Mouse (Mus musculus) adrenal gland, adult 2 months (tissue): ENCODE results near the gene Sgtb. TPM values are rescaled to one million over a fixed set of nuclear protein-coding genes. Genes with fewer than 3 reads are reported as not detected.

Experiments
- DNase-seq: peaks from one replicate; pipeline ENCODE4 v3.0.0; 2021
- long read RNA-seq: library from polyadenylated mRNA; stranded (forward); transcript quantifications from one replicate; pipeline ENCODE4 v2.0.0, GENCODE M21; 2021
- polyA plus RNA-seq: library from polyadenylated mRNA; depleted of rRNA; stranded (reverse); fragments of >200 nt; gene quantifications from 2 replicates; pipeline ENCODE4 v1.2.3, GENCODE M21; 2012; rRNA removed
- total RNA-seq, 2 experiments: library from RNA; stranded (reverse); gene quantifications; 2 replicates each; pipeline ENCODE4 v1.2.3; 2021

The Sgtb gene
- 1 to 10 TPM; 8.7 to 9.2 TPM for total RNA-seq
- polyA plus RNA-seq = 0.83 and 1.0 TPM in 2 replicates
- long read RNA-seq, partial matches to known transcripts = 3 of 5 reads
- long read RNA-seq, other reads (novel, unspliced or antisense) = 0 of 5 reads

DNA sequence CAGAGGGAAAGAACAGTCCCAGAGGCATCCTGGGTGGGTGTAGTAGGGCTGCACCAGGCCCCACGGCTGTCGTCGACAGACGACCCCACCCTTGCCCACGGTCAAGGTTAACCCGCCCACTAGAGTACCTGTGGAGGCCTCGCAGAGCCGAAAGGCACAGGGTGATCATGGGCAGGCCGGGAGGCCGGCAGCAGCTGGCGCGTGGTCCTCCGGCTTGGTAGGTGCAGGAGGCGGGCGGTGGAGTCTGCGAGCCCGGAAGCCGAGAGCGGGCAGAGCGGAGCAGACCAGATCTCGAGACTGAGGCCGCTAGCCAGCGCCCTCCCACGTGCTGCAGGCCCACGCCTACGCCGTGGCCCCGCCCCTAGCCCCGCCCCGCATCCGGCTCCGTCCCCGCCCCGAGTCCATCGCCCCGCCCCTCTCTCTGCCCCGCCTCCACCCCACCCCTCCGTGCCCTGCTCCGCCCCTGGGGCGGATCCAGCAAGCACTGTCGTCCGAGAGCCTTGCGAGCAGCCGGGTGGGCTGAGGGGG lies at the start of gene Sgtb, which contains the start of gene Nln:
Gene Sgtb (plus strand): TSS at position 454 of the 528 bp plus-strand sequence.
Gene Nln (minus strand): TSS at position 327 of the 528 bp plus-strand sequence.
- peak; percentile 92 for DNase-seq

DNA sequence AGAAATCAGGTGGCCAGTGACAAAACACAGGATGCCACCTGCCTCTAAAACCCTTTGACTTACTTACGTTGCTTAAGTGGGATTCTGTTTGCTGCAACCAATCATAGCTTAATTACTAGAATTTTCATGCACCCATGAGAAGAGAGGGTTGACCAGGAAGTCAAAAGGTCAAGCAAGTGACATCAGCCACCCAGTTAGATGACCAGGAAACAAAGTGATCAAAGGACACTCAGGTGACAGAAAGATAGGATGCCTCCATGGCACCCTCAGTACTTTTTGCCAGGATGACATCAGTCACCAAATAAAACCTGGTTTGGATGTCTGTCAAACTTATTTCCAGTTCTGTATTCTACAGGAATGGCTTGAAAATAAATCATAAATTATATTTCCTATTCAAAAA lies 49.3 kb upstream of the Sgtb start:
- no peak for DNase-seq

DNA sequence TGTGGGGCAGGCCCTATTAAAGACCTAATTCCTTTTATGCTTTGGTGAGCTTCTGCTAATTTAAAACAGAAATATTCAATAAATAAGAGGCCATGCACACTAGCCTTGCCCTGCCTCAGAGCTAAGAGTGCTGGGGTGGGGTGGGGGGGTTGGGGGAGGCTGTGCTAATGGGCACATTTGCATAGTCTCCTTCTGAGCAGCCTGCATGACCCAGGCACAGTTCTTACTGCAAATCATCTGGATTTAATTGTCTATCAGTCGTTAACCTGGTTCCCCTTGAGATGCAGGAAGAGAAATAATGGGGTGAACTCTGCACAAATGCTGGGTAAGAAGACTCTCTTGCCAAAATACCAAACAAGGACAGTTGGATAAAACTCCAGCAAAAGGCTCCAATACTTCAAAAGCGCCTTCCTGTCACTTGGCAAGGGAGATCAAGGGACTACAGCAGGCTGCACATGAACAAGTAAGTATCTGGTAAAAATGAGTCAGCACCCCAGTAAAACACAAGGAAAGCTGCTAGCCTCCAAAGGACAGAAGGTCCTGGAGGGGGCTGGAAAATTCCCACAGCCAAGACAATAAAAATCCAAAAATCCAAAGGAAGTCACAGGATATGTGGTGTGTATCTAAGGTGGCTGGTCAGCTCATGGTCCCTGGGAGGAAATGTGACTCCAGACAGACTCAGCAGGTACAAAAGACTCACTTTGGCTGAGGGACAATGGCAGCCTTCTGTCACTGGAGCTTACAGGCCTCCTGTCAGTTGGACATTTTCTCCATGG lies 47.4 kb upstream of the Sgtb start:
- DNase-seq = peak; percentile 65

DNA sequence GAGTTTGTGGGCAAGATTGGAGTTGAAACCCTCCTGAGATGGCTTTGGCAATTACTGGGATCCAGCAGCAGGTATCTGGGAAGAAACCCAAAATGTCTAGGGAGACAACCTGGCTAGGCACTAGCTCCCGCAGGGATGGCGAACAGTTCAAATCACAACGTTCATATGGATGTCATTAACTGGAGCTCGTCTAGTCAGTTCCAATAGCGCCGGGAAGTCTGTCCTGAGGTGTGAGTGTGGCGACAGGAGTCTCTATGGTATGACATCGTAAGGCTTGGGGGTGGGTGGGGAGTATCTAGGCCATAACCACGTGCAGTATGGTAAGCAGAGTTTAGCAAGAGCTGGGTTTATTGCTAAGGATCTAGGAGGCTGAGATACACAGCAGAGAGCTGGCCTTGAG lies 46.5 kb upstream of the Sgtb start:
- DNase-seq = no peak

DNA sequence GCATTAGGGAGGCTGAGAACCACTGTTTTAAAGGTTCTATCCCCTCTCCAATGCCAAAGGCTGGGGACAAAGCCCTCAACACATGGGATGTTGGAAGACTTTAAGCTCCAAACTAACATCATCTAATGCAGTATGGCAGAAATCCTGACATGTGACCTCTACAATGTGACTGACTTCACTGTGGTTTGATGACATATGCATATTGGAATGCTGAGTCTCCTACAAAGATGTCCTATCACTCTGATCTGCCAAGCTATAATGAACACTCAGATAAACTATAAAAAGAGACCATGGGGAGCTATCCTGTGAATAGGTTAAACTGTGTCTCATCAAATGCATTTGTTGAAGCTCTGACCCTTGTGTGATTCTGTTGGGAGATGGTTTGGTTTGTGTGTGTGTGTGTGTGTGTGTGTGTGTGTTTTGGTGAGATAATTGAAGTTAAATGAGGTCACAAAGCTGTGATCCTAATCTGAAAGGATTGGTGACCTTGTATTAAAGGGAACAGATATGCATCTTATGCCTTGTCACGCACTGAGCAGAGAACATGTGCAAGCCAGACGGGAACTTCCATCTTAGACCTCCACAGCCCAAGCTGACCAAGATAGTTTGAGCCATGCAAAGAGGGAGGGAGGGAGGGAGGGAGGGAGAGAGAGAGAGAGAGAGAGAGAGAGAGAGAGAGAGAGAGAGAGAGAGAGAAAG lies 43.7 kb upstream of the Sgtb start:
- no peak for DNase-seq

DNA sequence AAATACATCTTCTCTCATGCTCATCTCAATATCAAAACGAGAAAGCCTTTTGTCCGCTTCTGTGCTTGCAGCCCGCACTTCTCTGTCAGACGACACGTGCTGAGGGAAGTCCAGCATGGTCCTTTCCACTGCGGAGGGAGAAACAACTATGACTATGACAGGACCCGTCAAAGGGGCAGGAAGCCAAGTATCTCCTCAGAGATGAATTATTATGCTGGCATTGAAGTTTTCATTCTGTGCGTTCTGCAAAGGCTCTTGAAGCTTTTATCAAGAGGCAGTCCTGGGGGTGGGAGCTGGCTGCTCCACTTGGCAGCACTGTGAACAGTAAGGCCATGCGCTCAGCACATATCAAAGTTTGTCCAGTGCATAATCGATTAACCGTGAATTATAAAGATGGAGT lies 40.3 kb upstream of the Sgtb start:
- peak; percentile 66 for DNase-seq

DNA sequence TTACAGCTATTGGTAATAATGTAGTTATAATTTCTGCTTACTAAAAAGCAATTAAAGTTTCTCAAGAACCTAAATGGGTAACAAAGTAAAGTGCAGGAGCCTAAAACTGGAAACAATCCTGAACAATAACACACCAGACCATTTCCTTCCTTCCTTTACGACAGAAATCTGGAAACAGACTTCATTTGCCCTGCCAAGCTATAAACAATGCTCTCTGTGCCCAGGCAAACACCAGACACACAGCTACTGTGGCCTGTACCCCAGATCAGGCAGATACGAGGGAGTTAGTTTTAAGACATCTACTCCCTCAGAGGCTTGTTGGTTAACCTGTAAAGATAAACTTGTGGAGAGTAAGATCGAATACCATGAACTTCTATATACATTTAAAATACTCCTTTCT lies 38.8 kb upstream of the Sgtb start:
- no peak for DNase-seq

DNA sequence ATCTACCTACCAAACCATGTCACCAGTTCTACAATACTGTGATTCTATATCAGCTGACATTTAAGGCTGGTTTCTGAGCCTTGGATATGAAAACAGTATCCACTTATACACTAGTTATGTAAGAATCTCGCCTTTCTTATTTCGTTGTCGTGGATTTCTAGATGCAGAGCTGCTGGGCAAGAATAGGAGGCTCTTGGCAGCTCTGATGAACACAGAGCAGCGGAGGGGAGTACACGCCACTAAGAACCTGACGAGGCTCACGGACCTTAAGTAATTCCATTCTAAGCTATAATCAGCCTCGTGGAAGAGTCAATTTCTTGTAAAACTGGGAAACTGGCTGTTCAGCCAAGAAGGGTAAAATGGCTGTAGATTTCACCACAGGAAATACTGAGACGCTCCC lies 37.2 kb upstream of the Sgtb start:
- no peak for DNase-seq

DNA sequence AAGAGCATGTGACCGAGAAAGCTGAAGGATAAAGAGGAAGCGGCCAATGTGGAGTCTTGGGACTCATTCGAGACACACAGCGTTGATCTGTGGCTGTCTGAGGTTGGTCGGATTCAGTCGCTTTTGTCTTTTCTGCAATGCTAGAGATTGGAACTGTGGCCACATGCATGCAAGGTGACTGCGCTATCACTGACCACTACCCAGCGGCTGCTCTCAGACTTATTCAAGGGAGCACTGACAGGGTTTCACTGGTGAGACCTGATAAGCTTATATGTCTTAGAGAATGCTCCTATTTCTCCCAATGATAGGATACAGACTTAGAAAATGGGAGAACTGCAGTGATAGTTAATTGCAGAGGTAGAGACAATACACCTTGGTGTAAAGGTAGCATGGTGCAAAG lies 35.3 kb upstream of the Sgtb start:
- DNase-seq = no peak

DNA sequence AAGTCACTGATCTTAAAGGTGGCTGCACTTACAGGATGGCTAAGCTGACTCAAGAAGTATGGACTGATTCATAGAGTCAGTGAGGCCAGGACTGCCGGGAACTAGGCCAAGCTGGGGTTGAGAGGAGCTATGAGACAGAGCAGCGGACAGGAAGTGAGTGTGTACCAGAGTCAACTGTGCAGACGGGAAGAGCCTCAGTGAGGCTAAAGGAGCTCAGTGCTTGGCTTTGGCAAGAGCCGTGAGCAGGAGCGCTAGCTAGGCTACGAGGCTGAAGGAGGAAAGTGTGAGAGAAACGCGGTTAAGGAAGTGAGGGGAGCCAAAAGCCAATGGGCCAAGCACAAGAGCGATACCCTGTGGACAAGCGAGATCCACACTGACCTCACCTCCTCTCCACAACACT lies 34.8 kb upstream of the Sgtb start:
- DNase-seq = peak; percentile 67

DNA sequence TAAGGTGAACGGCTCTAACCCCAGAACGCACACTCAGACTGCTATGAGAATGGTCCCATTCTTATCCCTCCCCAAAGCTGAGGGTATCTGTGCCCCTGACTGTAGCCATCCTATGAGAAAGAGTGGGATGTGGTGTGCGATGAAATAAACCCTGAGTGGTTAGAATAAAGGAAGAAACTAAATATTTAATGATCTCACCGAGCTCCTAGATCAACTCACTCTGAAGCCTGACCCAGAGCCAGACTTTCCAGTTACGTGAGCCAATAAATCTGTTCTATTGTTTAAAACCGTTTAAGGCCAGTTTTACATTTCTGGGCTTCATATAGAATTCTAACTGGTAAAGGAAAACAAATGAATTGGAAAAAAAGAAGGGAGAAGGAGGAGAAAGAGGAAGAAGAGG lies 32.5 kb upstream of the Sgtb start:
- no peak for DNase-seq

DNA sequence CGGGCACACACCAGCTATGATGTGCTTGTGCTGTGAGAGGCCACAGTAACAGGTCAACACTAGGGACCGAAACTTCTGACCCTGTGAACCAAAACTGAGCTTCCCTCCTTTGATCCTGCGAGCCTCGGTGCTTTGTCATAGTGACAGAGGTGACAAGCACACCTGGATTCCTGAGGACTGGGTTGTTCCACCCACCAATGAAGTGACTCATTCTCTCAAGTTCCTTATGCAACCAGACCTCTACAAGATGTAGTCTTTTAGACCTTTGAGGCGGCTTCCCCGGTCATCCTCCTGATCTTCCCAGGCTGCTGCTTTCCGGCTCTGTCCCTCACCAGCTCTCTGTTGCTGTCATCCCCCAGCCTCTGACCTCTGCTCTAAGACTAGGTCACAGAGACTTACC lies 27.0 kb upstream of the Sgtb start:
- DNase-seq = no peak

DNA sequence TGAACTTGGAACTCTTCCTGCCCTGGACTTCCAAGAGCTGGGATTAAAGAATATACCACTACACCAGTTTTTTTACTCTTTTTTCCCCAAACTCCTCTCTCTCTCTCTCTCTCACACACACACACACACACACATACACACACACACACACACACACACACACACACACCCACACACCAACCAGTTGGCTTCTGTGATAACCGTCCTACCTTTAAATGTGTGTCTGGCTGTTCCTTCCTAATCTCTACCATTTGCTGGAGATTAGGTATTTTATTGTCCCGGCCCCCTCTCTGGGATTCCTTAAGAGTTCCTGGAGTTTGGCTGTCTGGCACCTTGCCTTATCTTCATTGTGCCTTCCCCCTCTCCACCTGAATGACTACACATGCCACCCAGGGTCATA lies 24.9 kb upstream of the Sgtb start:
- DNase-seq = no peak

DNA sequence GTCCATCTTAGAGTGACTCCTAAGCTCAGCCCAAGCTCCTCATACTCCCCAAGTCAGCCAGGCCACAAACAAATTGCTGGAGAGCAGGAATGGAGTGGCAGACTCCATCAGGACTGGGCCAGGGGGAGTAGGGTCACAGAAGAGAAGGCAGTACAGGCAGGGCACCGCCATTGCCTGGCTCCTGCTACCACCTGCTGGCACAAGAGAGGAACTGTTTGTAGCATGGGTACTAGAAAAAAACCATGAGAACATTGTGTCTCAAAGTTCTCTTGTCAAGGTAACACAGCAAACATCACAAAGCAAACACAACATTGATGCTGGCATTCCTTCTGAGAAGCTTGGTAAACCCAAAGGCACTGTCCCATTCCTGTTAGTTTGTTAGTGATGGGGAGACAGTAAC lies 20.2 kb upstream of the Sgtb start:
- DNase-seq = peak; percentile 56

DNA sequence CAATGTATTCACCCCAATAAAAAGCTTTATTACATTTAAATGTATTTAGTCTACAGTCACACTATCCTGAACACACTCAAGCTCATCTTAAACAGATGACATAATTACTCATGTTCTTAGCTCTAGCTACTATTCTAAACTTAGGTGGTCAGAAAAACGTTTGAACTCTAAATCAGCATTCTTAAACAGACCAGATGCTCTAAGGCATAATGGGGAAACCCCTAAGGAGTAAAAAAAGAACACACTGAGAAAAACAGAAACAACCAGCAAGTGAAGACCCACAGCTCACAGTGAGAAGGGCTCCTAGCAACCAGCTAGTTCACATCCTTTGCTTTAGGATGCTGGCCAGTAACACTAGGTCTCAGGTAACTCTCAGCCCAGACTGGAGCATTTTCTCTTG lies 17.8 kb upstream of the Sgtb start:
- no peak for DNase-seq

DNA sequence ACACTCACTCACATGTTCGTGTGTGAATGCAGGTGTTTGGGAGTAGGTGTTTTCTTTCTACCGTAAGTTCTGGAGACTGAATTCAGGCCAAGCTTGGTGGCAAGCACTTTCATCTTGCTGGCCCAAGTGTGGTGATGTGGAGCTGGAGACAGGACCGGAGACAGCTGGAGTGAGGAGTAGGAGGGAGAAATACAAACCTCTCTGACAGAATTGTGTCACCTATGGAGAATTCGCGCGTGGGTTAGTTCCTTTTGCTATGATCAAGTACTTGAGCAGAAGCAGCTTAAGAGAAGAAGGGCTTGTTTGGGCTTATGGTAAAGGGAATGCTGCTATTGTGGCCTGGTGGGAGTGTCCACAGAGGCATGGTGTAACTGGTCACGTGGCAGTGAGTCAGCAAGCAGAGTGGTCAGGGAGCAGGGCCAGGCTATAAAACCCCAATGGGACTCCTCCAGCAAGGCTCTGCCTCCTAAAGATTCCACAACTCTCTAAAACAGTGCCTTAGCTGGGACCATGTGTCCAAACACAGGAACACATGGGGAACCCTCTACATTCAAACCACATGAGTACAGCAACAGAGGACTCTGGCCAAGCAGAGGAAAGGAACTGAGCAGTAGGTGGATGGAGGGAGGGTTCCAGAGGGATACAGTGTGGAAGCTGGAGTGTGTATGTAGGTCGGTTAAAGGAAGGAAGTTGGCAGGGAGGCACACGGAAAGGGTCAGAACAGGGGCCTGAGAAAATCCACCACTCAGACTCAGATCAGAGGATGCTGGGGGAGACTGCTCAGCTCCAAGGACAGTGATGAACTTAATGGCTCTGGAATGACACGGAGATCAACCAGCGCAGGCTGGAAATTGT lies 14.8 kb upstream of the Sgtb start:
- DNase-seq = peak; percentile 58

DNA sequence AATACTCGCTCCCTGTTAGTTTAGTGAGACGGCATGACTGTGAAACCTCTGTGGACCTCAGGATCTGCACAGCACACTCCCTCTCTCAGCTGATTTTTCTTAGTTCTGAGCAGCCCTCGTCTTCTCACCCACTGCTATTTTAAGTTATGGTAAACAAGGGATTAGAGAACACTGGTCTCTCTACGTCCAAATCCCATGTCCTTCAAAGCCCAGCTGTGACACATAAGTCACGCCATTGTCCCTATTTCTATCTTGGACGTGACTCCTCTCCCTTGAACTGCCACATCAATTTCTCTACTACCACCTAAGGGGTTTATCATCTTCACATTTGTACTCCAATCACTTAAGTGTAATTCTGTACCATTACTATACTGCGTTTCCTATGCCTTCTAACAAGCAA lies 13.6 kb upstream of the Sgtb start:
- DNase-seq = no peak

DNA sequence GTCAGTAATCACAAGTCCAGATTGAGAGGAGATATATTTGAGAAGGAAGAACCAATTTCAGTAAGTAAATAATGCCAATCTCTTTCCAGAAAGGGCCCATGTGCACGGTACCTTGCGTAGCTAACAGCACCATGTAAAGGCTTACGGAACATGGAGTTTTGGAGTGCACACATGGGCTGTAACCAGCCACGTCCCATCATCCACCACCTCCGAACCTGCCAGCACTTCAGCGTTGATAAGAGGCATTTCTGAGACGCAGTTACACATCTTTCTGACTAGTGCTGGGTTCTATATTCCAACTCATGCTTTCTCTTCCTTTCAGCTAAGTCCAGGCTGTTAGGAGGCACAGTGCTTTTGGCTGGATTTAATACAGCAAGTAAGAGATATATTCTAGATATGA lies 12.4 kb upstream of the Sgtb start:
- no peak for DNase-seq

DNA sequence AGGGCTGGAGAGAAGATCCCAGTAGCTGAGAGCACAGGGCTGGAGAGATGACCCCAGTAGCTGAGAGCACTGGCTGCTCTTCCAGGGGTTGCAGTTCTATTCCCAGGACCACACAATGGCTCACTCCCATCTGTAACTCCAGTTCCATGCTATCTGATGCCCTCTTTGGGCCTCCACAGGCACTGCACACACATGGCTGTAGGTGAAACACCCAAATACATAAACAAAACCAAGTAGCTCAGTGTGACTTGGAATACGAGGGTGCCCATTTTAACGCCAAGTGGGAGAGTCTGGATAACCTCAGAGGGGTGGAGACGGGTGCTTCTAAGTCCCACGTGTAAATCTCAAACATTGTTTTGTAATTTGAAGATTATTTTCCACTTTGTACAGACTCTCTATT lies 9.1 kb upstream of the Sgtb start:
- no peak for DNase-seq

DNA sequence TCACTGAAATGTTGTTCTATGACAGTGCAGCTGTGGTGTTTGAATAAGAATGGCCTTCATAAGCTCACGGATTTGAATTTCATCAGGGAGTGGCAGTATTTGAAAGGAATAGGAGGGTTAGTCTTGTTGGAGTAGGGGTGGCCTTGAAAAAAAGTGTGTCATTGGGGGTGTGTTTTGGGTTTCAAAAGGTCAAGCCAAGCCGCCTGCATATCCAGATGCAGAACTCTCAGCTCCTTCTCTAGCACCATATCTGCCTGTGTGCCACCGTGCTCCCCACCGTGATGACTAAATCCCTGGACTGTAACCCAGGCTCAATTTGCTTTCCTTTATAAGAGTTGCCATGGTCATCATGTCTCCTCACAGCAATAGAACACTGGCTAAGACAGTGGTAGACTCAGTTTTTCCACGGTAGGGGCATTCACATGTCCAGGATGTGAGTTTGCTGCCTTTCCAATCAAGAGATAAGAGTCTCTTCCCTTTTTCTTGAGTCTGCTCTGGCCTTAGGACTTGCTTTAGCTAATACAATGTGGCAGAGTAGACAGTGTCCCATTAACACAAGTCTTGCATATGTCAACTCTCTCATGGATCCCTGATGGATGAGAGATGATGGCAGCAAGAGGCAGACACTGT lies 7.8 kb upstream of the Sgtb start:
- peak; percentile 61 for DNase-seq

DNA sequence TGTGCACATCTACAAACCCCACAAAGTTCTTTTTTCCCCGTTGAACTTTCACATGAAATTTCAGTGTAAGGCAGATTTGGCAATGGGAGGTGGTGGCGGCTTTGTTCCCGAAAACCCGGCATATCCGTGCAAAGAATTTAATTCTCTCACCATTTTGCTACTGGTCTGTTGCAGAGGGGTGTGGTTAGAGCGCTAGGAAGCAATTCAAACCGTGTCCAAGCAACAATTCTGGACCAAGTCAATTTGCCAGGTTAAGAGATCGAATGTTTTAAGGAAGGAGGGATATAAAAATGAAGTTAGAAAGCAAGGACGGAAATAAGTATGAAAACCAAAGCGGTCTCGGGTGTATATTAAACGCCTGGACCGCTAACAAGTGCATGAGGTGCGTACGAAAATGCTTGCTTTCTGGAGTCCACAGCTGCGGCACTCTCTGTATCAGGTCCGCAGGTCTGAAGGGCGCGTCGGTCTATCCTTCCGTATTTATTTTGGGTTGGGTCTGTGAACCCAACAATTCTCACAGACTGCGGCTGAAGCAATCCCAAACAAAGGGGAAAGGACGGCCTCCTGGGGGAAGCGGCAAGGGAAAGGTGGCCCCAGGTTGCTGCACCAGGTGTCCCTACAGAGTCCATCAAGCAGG lies 772 bp upstream of the Sgtb start:
- peak; percentile 30 for DNase-seq
